Mouse (Mus musculus) thymus, adult 2 months (tissue): ENCODE measurements around the gene Slc35b2. TPM values are rescaled to one million over a fixed set of nuclear protein-coding genes. Genes with fewer than 3 reads are reported as not detected.

Source experiments
- DNase-seq: peaks from one replicate; pipeline ENCODE4 v3.0.0; 2021
- H3K27ac ChIP-seq: fragments of 200-500 bp; 2 replicates; pipeline ENCODE4 v1.5.1; 2012; ENCODE audit warnings: low read length, control low read depth; ENCODE audit not compliant: control insufficient read depth, insufficient read depth
- H3K27me3 ChIP-seq: fragments of 200-500 bp; 2 replicates; pipeline ENCODE4 v1.6.1; 2012; ENCODE audit warnings: mild to moderate bottlenecking, low read length, moderate library complexity, mixed read lengths; ENCODE audit not compliant: control insufficient read depth, insufficient read depth
- H3K36me3 ChIP-seq: fragments of 200-500 bp; 2 replicates; pipeline ENCODE4 v1.6.1; 2012; ENCODE audit warnings: mild to moderate bottlenecking, low read length, moderate library complexity; ENCODE audit not compliant: control insufficient read depth, insufficient read depth
- H3K4me1 ChIP-seq: fragments of 200-500 bp; replicated peaks from 2 replicates; pipeline ENCODE4 v1.6.1; 2012; ENCODE audit warnings: low read length; ENCODE audit not compliant: control insufficient read depth, insufficient read depth
- H3K4me3 ChIP-seq: fragments of 200-500 bp; 2 replicates; pipeline ENCODE4 v1.5.1; 2012; ENCODE audit warnings: mild to moderate bottlenecking, low read length, control low read depth, moderate library complexity; ENCODE audit not compliant: control insufficient read depth, insufficient read depth
- CTCF ChIP-seq: fragments of 200-500 bp; IDR thresholded peaks from 2 replicates; pipeline ENCODE4 v1.5.1; 2012; ENCODE audit warnings: mild to moderate bottlenecking, control low read depth, low read length, moderate library complexity, borderline replicate concordance; ENCODE audit not compliant: control insufficient read depth, poor library complexity, insufficient read depth; ENCODE audit errors: extremely low read depth
- POLR2A ChIP-seq: fragments of 200-500 bp; IDR thresholded peaks from 2 replicates; pipeline ENCODE4 v1.6.1; 2012; ENCODE audit warnings: mild to moderate bottlenecking, low read length, control low read depth, moderate library complexity; ENCODE audit not compliant: control insufficient read depth, poor library complexity, insufficient read depth; ENCODE audit errors: extremely low read depth
- WGBS: fragments of 180-500 bp; shearing (Covaris S2); methylation state at CpG from one replicate; pipeline ENCODE4 v1.1.7; 2018; 5-methylcytosine and 5-hydroxymethylcytosine counted together
- polyA plus RNA-seq: library from polyadenylated mRNA; depleted of rRNA; stranded (reverse); fragments of >200 nt; gene quantifications from 2 replicates; pipeline ENCODE4 v1.2.3, GENCODE M21; 2012

Slc35b2 gene
- polyA plus RNA-seq, 1 experiment: 137 TPM

GRCm38 (mm10) chr17:45553065-45553464 is 10.6 kb upstream of the Slc35b2 start:
- peaks cover 32% of the 10 kb centered on the region for H3K4me1 ChIP-seq
- no peak overlapping the region for H3K27ac ChIP-seq
- H3K36me3 ChIP-seq: no peaks in the 10 kb centered on the region
- no peak for DNase-seq
- H3K4me3 ChIP-seq: no peak overlapping the region
- H3K27me3 ChIP-seq: no peaks in the 10 kb centered on the region
- TF ChIP-seq POLR2A (no peak), CTCF (no peak)
- whole genome bisulfite sequencing: 95% methylated on average over 3 of the region's 3 CpGs

- TF ChIP-seq CTCF (no peak), POLR2A (no peak)
- Histone ChIP-seq H3K27me3 (no peaks in the 10 kb centered on the region), H3K4me3 (no peak overlapping the region), H3K27ac (no peak overlapping the region), H3K36me3 (0 out of 2 replicates have a peak, but pooled peaks cover 2% of the 10 kb centered on the region), H3K4me1 (peaks cover 40% of the 10 kb centered on the region)
- no peak for DNase-seq
- WGBS: 35% methylated on average over 1 of the region's 1 CpGs
Measured at GRCm38 (mm10) chr17:45554420-45554819, 9.3 kb upstream of the Slc35b2 start.

GRCm38 (mm10) chr17:45555452-45556106 is 8.1 kb upstream of the Slc35b2 start, which contains the start of gene Nfkbie:
Gene Nfkbie, plus strand, starts transcription at chr17:45555703.
- DNase-seq: peak; percentile 99
- TF ChIP-seq CTCF (0 out of 2 replicates have a peak, but pooled peaks have one; percentile 10), POLR2A (peak; percentile 56)
- Histone ChIP-seq H3K27me3 (no peaks in the 10 kb centered on the region), H3K4me3 (peak within 1 kb of the TSS; percentile 97), H3K4me1 (peaks cover 35% of the 10 kb centered on the region), H3K36me3 (0 out of 2 replicates have a peak, but pooled peaks cover 10% of the 10 kb centered on the region), H3K27ac (peak within 1 kb of the TSS; percentile 91)
- under 1% methylated on average over 43 of the region's 45 CpGs for WGBS

- 1% methylated on average over 14 of the region's 14 CpGs for WGBS
- H3K4me3 ChIP-seq: peak overlapping the region; percentile 97
- no peak for DNase-seq
- TF ChIP-seq POLR2A (no peak; the same call in 1 of the 2 replicates), CTCF (no peak)
- 0 out of 2 replicates have a peak, but pooled peaks cover 12% of the 10 kb centered on the region for H3K36me3 ChIP-seq
- H3K4me1 ChIP-seq: peaks cover 33% of the 10 kb centered on the region
- no peaks in the 10 kb centered on the region for H3K27me3 ChIP-seq
- peak overlapping the region; percentile 70 for H3K27ac ChIP-seq
Measured at GRCm38 (mm10) chr17:45556107-45556489, 7.6 kb upstream of the Slc35b2 start.

- peak; percentile 52 for DNase-seq
- under 1% methylated on average over 3 of the region's 3 CpGs for WGBS
- Histone ChIP-seq H3K4me1 (peaks cover 33% of the 10 kb centered on the region), H3K4me3 (peak overlapping the region; percentile 97), H3K27me3 (no peaks in the 10 kb centered on the region), H3K36me3 (0 out of 2 replicates have a peak, but pooled peaks cover 12% of the 10 kb centered on the region), H3K27ac (peak overlapping the region; percentile 91)
- TF ChIP-seq POLR2A (no peak), CTCF (no peak)
Measured at GRCm38 (mm10) chr17:45556514-45557245, 7.0 kb upstream of the Slc35b2 start.

- H3K4me1 ChIP-seq: peaks cover 30% of the 10 kb centered on the region
- 0 out of 2 replicates have a peak, but pooled peaks cover 12% of the 10 kb centered on the region for H3K36me3 ChIP-seq
- 8% methylated on average over 7 of the region's 7 CpGs for WGBS
- H3K27ac ChIP-seq: peak overlapping the region; percentile 91
- TF ChIP-seq POLR2A (no peak), CTCF (0 out of 2 replicates have a peak, but pooled peaks have one; percentile 11)
- H3K4me3 ChIP-seq: peak overlapping the region; percentile 97
- DNase-seq: peak; percentile 36
- H3K27me3 ChIP-seq: no peaks in the 10 kb centered on the region
Measured at GRCm38 (mm10) chr17:45557246-45557824, 6.3 kb upstream of the Slc35b2 start.
